Mouse (Mus musculus) hindbrain, embryonic 16.5 days (tissue): ENCODE measurements around the gene Lamtor4. TPM values are rescaled to one million over a fixed set of nuclear protein-coding genes. Genes with fewer than 3 reads are reported as not detected.

ENCODE experiments used
- ATAC-seq: fragments of 200-750 bp; cut with Nextera tagmentation; 2 replicates; pipeline ENCODE4 v1.8.0; 2017; ENCODE audit warnings: moderate TSS enrichment, moderate library complexity
- H3K27ac ChIP-seq: fragments of 300-500 bp; sonication (generic); 2 replicates; pipeline ENCODE4 v1.5.1; 2014; ENCODE audit warnings: low read depth, mild to moderate bottlenecking, control low read depth, low read length, moderate library complexity
- H3K27me3 ChIP-seq: fragments of 300-500 bp; sonication (generic); replicated peaks from 2 replicates; pipeline ENCODE4 v1.6.1; 2014; ENCODE audit warnings: low read length; ENCODE audit not compliant: control insufficient read depth, insufficient read depth
- H3K36me3 ChIP-seq: fragments of 300-500 bp; sonication (generic); 2 replicates; pipeline ENCODE4 v1.6.1; 2014; ENCODE audit warnings: mild to moderate bottlenecking, low read length, moderate library complexity, mixed read lengths; ENCODE audit not compliant: control insufficient read depth, insufficient read depth
- H3K4me1 ChIP-seq: fragments of 300-500 bp; sonication (generic); 2 replicates; pipeline ENCODE4 v1.6.1; 2014; ENCODE audit warnings: low read depth, low read length; ENCODE audit not compliant: control insufficient read depth, insufficient read depth
- H3K4me2 ChIP-seq: fragments of 300-500 bp; sonication (generic); 2 replicates; pipeline ENCODE4 v1.6.1; 2014; ENCODE audit warnings: mild to moderate bottlenecking, low read length, control low read depth, moderate library complexity
- H3K4me3 ChIP-seq: fragments of 300-500 bp; sonication (generic); 2 replicates; pipeline ENCODE4 v1.5.1; 2014; ENCODE audit warnings: mild to moderate bottlenecking, low read length, control low read depth, moderate library complexity
- H3K9ac ChIP-seq: fragments of 300-500 bp; sonication (generic); 2 replicates; pipeline ENCODE4 v1.6.1; 2014; ENCODE audit warnings: low read depth, mild to moderate bottlenecking, control low read depth, low read length, moderate library complexity
- H3K9me3 ChIP-seq: fragments of 300-500 bp; sonication (generic); 2 replicates; pipeline ENCODE4 v1.6.1; 2014; ENCODE audit warnings: mild to moderate bottlenecking, low read length, moderate library complexity; ENCODE audit not compliant: control insufficient read depth
- WGBS: fragments of 180-500 bp; shearing (Covaris S2); extraction: QIAGEN DNeasy Blood & Tissue Kit; methylation state at CpG from one replicate; pipeline ENCODE4 v1.1.7; 2014; 5-methylcytosine and 5-hydroxymethylcytosine counted together
- polyA plus RNA-seq: library from polyadenylated mRNA; unstranded; fragments of >200 nt; fragmentation: Nextera tagmentation; extraction: Ambion mirVana; gene quantifications from 2 replicates; pipeline ENCODE4 v1.2.1, GENCODE M21; 2015

Gene Lamtor4
- polyA plus RNA-seq, 1 experiment from 2014 or later = 120 TPM

DNA sequence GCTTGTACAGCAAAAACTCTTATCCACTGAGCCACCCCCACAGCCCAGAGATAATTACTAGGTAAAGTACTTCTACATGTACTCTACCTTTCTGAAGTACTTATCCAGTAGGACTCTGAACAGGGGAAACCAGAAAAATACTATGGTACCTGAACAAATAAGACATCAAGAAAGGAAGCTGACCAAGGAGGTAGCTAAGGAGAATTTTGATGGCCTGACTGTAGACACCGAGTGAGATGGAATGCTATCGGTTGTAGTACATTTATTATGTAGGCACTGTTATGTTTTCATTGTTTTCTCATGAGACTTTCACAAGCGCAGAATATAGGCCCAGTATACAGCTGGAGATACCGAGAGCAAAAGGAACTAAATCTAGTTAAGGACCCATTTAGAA is 2.3 kb downstream of the Lamtor4 start:
- H3K4me3 ChIP-seq = no peak overlapping the region
- 94% methylated on average over 4 of the region's 4 CpGs for WGBS
- H3K36me3 ChIP-seq = peaks cover 24% of the 10 kb centered on the region
- no peak overlapping the region for H3K27ac ChIP-seq
- peaks cover 16% of the 10 kb centered on the region for H3K4me1 ChIP-seq
- no peaks in the 10 kb centered on the region for H3K9me3 ChIP-seq
- no peak for ATAC-seq
- H3K4me2 ChIP-seq = no peak overlapping the region
- no peaks in the 10 kb centered on the region for H3K27me3 ChIP-seq
- no peak overlapping the region for H3K9ac ChIP-seq

DNA sequence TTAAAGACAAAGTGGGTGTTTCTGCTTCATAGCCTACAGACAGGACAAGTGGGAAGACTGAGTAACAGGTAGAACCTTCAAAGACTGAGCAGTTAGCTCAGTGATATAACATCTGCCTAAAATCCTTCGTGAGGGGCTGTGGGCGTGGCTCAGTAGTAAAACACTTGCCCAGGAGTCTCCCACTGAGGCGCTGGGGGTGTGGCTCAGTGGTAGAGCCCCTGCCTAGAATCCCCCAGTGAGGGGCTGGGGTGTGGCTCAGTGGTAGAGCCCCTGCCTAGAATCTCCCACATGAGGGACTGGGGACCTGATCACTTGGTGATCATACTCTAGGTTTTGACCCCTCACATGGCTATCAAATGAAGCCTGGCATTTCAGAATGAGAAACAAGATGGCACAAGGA is 2.8 kb downstream of the Lamtor4 start:
- H3K36me3 ChIP-seq = peaks cover 24% of the 10 kb centered on the region
- no peaks in the 10 kb centered on the region for H3K9me3 ChIP-seq
- no peak overlapping the region for H3K27ac ChIP-seq
- no peak for ATAC-seq
- WGBS = 94% methylated on average over 3 of the region's 3 CpGs
- H3K9ac ChIP-seq = no peak overlapping the region
- no peak overlapping the region for H3K4me2 ChIP-seq
- H3K4me3 ChIP-seq = no peak overlapping the region
- H3K27me3 ChIP-seq = no peaks in the 10 kb centered on the region
- H3K4me1 ChIP-seq = peaks cover 21% of the 10 kb centered on the region

DNA sequence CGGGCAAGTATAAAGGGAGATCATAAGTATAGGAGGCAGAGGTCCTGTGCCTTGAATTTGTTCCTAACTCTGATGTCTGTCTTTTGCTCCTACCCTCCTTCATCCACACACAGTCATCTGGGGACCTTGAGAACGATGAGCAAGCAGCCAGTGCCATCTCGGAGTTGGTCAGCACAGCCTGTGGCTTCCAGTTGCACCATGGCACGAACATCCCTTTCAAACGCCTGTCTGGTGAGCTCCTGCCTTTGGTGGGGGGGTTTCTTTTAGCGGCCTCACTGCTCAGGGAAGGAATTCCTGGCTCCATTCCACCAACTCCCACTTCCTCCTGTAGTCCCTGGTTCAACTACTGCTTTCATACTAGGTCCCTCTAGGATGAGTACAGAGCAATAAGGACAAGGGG is 3.3 kb downstream of the Lamtor4 start:
- Histone ChIP-seq H3K27ac (no peak overlapping the region), H3K4me2 (no peak overlapping the region), H3K36me3 (peaks cover 24% of the 10 kb centered on the region), H3K27me3 (no peaks in the 10 kb centered on the region), H3K9ac (no peak overlapping the region), H3K4me1 (peaks cover 24% of the 10 kb centered on the region), H3K9me3 (no peaks in the 10 kb centered on the region), H3K4me3 (no peak overlapping the region)
- 85% methylated on average over 6 of the region's 6 CpGs for WGBS
- no peak for ATAC-seq

DNA sequence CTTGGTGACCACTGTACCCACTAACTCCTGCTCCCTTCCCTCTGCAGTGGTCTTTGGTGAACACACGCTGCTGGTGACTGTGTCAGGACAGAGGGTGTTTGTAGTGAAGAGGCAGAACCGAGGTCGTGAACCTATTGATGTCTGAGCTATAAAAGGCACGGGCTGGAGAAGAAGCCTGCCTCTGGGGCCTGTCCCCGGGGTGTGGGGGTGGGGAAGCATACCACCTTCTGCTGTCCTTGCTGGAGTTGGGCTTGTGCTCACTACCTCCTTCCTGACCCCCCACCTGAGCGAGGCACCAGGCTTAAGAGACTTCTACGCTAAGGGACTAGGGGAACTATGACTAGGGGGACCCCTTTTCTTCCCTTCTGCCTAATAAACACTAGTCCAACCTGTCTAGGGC is 3.7 kb downstream of the Lamtor4 start:
- peaks cover 24% of the 10 kb centered on the region for H3K4me1 ChIP-seq
- H3K9ac ChIP-seq = no peak overlapping the region
- H3K4me2 ChIP-seq = no peak overlapping the region
- no peaks in the 10 kb centered on the region for H3K27me3 ChIP-seq
- no peak overlapping the region for H3K4me3 ChIP-seq
- H3K27ac ChIP-seq = no peak overlapping the region
- 74% methylated on average over 7 of the region's 7 CpGs for whole genome bisulfite sequencing
- peaks cover 24% of the 10 kb centered on the region for H3K36me3 ChIP-seq
- H3K9me3 ChIP-seq = no peaks in the 10 kb centered on the region
- no peak for ATAC-seq

DNA sequence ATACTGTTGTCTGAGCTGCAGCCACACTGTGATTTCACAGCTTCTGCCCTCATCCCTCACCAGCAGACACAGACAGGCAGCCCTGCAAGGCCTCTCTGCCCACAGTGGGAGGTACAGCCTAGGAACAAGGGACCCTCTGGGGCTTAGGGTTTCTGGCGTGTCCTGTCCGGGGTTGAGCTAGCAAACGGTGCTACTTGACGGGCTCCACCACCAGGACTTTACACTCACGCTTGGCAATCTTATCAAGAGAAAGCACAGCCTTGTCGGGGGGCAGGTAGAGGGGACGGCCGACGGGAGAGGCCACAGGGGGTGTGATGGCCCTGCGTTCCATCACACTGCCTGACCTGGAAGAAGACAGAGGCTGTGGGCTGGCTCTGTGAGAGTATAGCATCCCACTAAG is 4.8 kb downstream of the Lamtor4 start:
- no peak for ATAC-seq
- no peaks in the 10 kb centered on the region for H3K27me3 ChIP-seq
- peaks cover 27% of the 10 kb centered on the region for H3K4me1 ChIP-seq
- H3K36me3 ChIP-seq = peaks cover 24% of the 10 kb centered on the region
- no peak overlapping the region for H3K4me2 ChIP-seq
- H3K4me3 ChIP-seq = no peak overlapping the region
- no peak overlapping the region for H3K27ac ChIP-seq
- no peaks in the 10 kb centered on the region for H3K9me3 ChIP-seq
- no peak overlapping the region for H3K9ac ChIP-seq
- WGBS = 86% methylated on average over 10 of the region's 10 CpGs

DNA sequence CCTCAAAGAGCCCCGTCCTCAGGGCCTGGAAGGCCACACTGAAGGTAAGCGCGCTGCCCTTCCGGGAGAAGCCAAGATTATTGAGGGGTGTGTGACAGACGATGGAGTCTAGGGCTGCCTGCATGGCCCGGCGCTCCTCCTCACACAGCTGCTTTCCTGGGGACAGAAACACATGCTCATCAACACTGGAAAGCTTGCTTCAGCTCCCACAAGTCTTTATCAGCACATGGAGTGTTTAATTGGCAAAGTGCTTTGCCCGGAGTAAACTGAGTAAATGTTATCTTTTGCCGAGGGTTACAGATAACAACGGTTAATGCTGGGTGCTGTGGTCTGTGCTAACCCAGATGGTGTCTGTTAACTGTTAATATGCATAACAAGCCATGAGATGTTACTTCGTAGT is 5.6 kb downstream of the Lamtor4 start:
- H3K4me3 ChIP-seq = no peak overlapping the region
- WGBS = 93% methylated on average over 11 of the region's 11 CpGs
- H3K9ac ChIP-seq = no peak overlapping the region
- ATAC-seq = no peak
- no peak overlapping the region for H3K27ac ChIP-seq
- H3K4me2 ChIP-seq = no peak overlapping the region
- no peaks in the 10 kb centered on the region for H3K27me3 ChIP-seq
- peaks cover 27% of the 10 kb centered on the region for H3K4me1 ChIP-seq
- H3K9me3 ChIP-seq = no peaks in the 10 kb centered on the region
- peaks cover 26% of the 10 kb centered on the region for H3K36me3 ChIP-seq

DNA sequence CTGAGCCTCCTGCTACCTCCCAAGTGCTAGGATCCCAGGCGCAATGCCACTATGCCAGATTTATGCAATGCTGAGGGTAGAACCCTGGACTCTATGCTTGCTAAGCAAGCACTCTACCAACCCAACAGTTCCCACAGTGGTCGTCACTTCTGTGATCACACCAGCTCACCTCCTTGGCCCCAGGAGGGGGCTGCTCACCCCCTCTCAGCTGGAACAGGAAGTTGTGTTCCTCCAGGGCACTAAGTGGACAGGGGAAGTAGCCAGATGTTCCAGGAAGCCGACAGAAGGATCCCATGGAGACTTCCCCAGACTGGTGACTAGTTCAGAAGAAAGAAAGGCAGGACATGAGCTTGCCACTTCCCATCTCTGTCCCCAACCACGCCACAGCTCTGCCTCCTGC is 6.7 kb downstream of the Lamtor4 start:
- Histone ChIP-seq H3K4me1 (peaks cover 18% of the 10 kb centered on the region), H3K36me3 (peaks cover 34% of the 10 kb centered on the region), H3K27me3 (no peaks in the 10 kb centered on the region), H3K4me2 (no peak overlapping the region), H3K4me3 (no peak overlapping the region), H3K9me3 (no peaks in the 10 kb centered on the region), H3K27ac (no peak overlapping the region), H3K9ac (no peak overlapping the region)
- WGBS = 89% methylated on average over 4 of the region's 4 CpGs
- ATAC-seq = no peak

DNA sequence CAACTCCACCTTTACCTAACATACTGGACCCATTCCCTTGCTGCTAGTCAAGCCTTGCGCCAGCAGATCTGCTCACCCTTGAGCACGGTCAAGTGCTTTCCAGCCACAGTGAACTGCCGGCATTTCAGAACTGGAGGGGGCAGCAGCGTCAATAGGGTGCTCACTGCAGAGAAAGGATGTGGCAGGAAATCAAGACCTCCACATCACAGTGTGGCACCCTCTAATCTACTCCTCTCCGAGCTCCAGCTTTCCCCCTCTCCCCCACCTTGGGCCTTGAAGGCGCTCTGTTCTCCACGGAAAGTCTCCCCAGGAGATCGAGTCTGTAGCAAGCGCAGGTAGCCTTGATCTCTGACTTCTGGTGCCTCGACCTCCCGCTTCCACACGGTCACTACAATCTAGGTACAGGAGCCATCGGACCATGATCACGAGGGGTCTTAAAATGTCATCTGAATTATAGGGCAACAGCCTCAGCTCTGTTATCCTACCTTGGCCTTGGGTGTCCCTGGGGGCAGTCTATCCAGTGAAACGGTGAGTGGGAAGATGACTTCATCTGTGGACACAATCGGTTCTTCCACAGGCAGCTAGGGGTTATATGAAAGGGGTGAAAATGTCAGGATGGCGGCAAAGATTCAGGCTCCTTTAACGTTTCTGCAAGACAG is 7.4 kb downstream of the Lamtor4 start:
- no peaks in the 10 kb centered on the region for H3K27me3 ChIP-seq
- peaks cover 32% of the 10 kb centered on the region for H3K36me3 ChIP-seq
- peak overlapping the region; percentile 96 for H3K4me2 ChIP-seq
- ATAC-seq = no peak
- H3K4me1 ChIP-seq = peaks cover 18% of the 10 kb centered on the region
- peak overlapping the region; percentile 92 for H3K4me3 ChIP-seq
- H3K9me3 ChIP-seq = no peaks in the 10 kb centered on the region
- no peak overlapping the region for H3K27ac ChIP-seq
- H3K9ac ChIP-seq = peak overlapping the region; percentile 96
- 62% methylated on average over 18 of the region's 18 CpGs for WGBS

DNA sequence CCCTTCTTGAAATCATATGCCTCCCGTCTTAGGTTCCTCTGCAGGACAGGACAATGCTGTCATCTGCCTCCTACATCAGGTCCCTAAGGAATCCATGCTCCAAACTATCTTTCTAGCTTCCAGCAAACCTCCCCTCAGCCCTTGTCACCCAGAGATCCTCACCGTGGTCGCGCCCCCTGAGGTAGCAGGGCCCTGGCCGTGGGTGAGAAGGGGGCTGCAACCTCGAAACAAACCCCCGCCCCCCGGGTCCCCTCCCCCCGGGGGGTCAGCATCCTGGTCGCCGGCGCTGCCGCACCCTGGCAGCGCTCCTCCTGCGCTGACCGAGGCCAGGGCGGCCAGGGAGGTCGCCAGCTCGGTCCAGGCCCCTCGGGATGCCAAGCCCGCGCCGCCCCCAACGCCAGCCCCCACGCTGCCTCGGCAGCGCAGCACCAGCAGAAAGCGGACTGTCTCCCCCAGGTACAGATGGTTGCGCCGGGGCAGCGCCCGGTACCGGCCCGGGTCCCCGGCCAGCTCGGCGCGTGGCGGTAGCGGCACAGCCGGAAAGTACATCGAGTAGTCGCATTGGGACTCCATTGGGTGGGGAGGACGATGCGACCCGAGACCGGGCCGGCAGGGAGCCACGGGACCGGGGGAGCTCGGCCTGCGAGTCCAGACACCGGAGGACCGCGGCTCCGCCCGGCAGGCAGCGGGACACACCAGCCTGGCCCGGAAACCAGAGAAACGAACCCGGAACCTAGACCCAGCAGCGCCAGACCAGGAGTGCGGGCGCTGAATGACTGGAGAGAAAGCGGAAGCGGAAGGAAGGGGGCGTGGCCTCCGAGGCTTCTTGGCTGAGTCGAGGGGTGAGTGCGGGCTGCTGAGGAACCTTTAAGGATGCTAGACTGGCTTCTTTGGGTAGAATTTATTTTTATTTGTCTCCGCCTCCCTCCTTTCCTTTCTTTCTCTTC is 8.3 kb downstream of the Lamtor4 start, which contains the start of gene BC037034:
Gene BC037034, minus strand, starts transcription at position 774 of the 947 bp plus-strand sequence.
- no peaks in the 10 kb centered on the region for H3K27me3 ChIP-seq
- H3K4me1 ChIP-seq = peaks cover 18% of the 10 kb centered on the region
- WGBS = under 1% methylated on average over 63 of the region's 71 CpGs
- no peaks in the 10 kb centered on the region for H3K9me3 ChIP-seq
- peak within 1 kb of the TSS; percentile 83 for H3K27ac ChIP-seq
- H3K9ac ChIP-seq = peak within 1 kb of the TSS; percentile 96
- ATAC-seq = peak; percentile 94
- peak within 1 kb of the TSS; percentile 92 for H3K4me3 ChIP-seq
- peaks cover 28% of the 10 kb centered on the region for H3K36me3 ChIP-seq
- H3K4me2 ChIP-seq = peak within 1 kb of the TSS; percentile 96
